Mouse (Mus musculus) yolk sac, embryonic 10.5 days (tissue): ENCODE measurements around the gene Msmb.
"Not testable (repeated sequence)": the region's sequence is repeated elsewhere in the genome, so short reads cannot be mapped to it uniquely, and the experiment has no call there.

Experiments
- DNase-seq: peaks from one replicate; pipeline ENCODE4 v3.0.0-alpha.2; 2017; ENCODE audit warnings: low spot score

The Msmb gene

GRCm38 (mm10) chr14:32141723-32142122 is at the start of gene Msmb:
Msmb (plus strand) TSS chr14:32142023.
- no peak for DNase-seq

GRCm38 (mm10) chr14:32093018-32093417 is 48.8 kb upstream of the Msmb start:
- DNase-seq, result no peak

GRCm38 (mm10) chr14:32093500-32094117 is 48.2 kb upstream of the Msmb start:
- DNase-seq, result no peak

GRCm38 (mm10) chr14:32095646-32096045 is 46.2 kb upstream of the Msmb start:
- no peak for DNase-seq

- no peak for DNase-seq
Measured at GRCm38 (mm10) chr14:32096740-32097139, 45.1 kb upstream of the Msmb start.

- no peak for DNase-seq
Measured at GRCm38 (mm10) chr14:32097691-32098090, 44.1 kb upstream of the Msmb start.

- no peak for DNase-seq
Measured at GRCm38 (mm10) chr14:32098951-32099350, 42.9 kb upstream of the Msmb start.

GRCm38 (mm10) chr14:32103556-32103955 is 38.3 kb upstream of the Msmb start:
- no peak for DNase-seq

- DNase-seq, result peak; percentile 12
Measured at GRCm38 (mm10) chr14:32105663-32106062, 36.2 kb upstream of the Msmb start.

GRCm38 (mm10) chr14:32106911-32107310 is 34.9 kb upstream of the Msmb start:
- DNase-seq, result no peak

- DNase-seq, result not testable (repeated sequence)
Measured at GRCm38 (mm10) chr14:32112124-32112523, 29.7 kb upstream of the Msmb start.

- no peak for DNase-seq
Measured at GRCm38 (mm10) chr14:32120940-32121919, 20.6 kb upstream of the Msmb start.

- no peak for DNase-seq
Measured at GRCm38 (mm10) chr14:32121920-32122315, 19.9 kb upstream of the Msmb start.

- no peak for DNase-seq
Measured at GRCm38 (mm10) chr14:32124261-32124660, 17.6 kb upstream of the Msmb start.

GRCm38 (mm10) chr14:32125256-32125655 is 16.6 kb upstream of the Msmb start:
- not testable (repeated sequence) for DNase-seq

GRCm38 (mm10) chr14:32128409-32128808 is 13.4 kb upstream of the Msmb start:
- DNase-seq, result no peak

- DNase-seq, result no peak
Measured at GRCm38 (mm10) chr14:32131836-32132235, 10.0 kb upstream of the Msmb start.

GRCm38 (mm10) chr14:32134293-32134692 is 7.5 kb upstream of the Msmb start:
- DNase-seq, result peak; percentile 60

GRCm38 (mm10) chr14:32136467-32136866 is 5.4 kb upstream of the Msmb start:
- DNase-seq, result not testable (repeated sequence)

- no peak for DNase-seq
Measured at GRCm38 (mm10) chr14:32140359-32140965, 1.4 kb upstream of the Msmb start.

- DNase-seq, result no peak
Measured at GRCm38 (mm10) chr14:32144734-32145133, 2.9 kb downstream of the Msmb start.

GRCm38 (mm10) chr14:32145401-32145800 is 3.6 kb downstream of the Msmb start:
- DNase-seq, result no peak
